Mouse (Mus musculus) embryonic fibroblast, embryonic 13.5 days (primary cell): ENCODE data around the gene Syn3.

Experiments used
- CTCF ChIP-seq: IDR thresholded peaks from 2 replicates; pipeline ENCODE4 v1.5.1; 2011; ENCODE audit warnings: mild to moderate bottlenecking, control low read depth, low read length, moderate library complexity, borderline replicate concordance; ENCODE audit not compliant: insufficient read depth
- POLR2A ChIP-seq: IDR thresholded peaks from 2 replicates; pipeline ENCODE4 v1.6.1; 2011; ENCODE audit warnings: low read depth, mild to moderate bottlenecking, control low read depth, low read length, moderate library complexity

GRCm38 (mm10) chr10:86243525-86243924, 255.2 kb downstream of the Syn3 start:
- TF ChIP-seq CTCF (no peak), POLR2A (no peak)
